Mouse (Mus musculus) kidney, adult 2 months (tissue): ENCODE data around the gene Gspt1.

Experiments
- CTCF ChIP-seq: fragments of 200-500 bp; conservative IDR thresholded peaks from 2 replicates; pipeline ENCODE4 v1.5.1; 2011; ENCODE audit warnings: low read depth, mild to moderate bottlenecking, control low read depth, low read length, moderate library complexity, mixed read lengths; ENCODE audit not compliant: insufficient read depth, insufficient read length
- POLR2A ChIP-seq: fragments of 200-500 bp; IDR thresholded peaks from one replicate; pipeline ENCODE4 v1.6.1; 2011; ENCODE audit warnings: low read depth, low read length, control low read depth

- no peak for TF ChIP-seq POLR2A
- no peak for TF ChIP-seq CTCF
These were observed 53.9 kb downstream of the Gspt1 start for GRCm38 (mm10) chr16:11200247-11200646.
